In the genomic region with DNA sequence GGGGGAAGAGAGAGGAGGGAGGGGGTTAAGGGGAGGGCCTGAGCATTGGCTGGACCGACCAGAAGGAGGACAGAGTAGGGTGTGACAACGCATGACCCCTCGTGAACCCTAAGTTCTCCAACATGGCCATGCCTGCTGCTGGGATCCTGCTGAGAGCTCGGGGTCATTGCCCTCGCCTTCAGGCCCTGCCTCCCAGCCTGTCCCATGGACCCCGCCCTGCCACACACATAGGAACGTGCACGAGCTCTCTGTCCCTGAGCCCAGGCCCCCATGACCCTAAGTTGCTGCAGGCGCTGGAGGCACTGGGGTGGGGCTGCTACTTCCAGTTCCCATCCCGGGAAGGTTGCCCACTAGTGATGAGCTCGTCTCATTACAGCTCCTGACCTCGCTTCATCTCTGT, we compare ENCODE assay signal across 23 mouse cellular contexts. TPM values are rescaled to one million over a fixed set of nuclear protein-coding genes. Genes with fewer than 3 reads are reported as not detected.
A peak's percentile ranks its signal among the peaks of the same experiment; 100 is the strongest.
DNase-seq lines count a peak whose midpoint lies in the region; TF ChIP-seq lines count a peak whose summit lies in the region.
"Not testable (repeated sequence)": the region's sequence is repeated elsewhere in the genome, so short reads cannot be mapped to it uniquely, and the experiment has no call there.
"Had no signal": no experiment of that assay in that cellular context is flagged by ENCODE, and none has a peak within 500 bp of the region (broad histone marks: within the 10 kb centered on the region; RNA-seq: fewer than 3 reads in every experiment).

No protein-coding gene starts in this region.

- H3K4me1 ChIP-seq in E14TG2a.4 (replicated peaks; ENCODE audit: low read depth, low read length); ES-Bruce4 (ENCODE audit: control insufficient read depth, insufficient read depth, low read length); ES-E14 (ENCODE audit: control insufficient read depth in 2 of 2, insufficient read depth in 2 of 2, low read length in 2 of 2, poor library complexity in 1 of 2): not testable (repeated sequence)

- not testable (repeated sequence) for H3K4me3 ChIP-seq in E14TG2a.4 (replicated peaks; ENCODE audit: low read length); ES-Bruce4 (ENCODE audit: low read depth, low read length); ES-E14 (ENCODE audit: insufficient read depth in 1 of 2, low read depth in 1 of 2, low read length in 2 of 2, poor library complexity in 1 of 2, severe bottlenecking in 1 of 2)

- not testable (repeated sequence) for H3K27me3 ChIP-seq in E14TG2a.4 (ENCODE audit: insufficient read depth, low read length); ES-Bruce4 (ENCODE audit: control insufficient read depth, insufficient read depth, low read length, poor library complexity, severe bottlenecking)

- not testable (repeated sequence) for H3K9me3 ChIP-seq in E14TG2a.4 (ENCODE audit: low read length); ES-Bruce4 (replicated peaks; ENCODE audit: control insufficient read depth, insufficient read depth, low read length, poor library complexity, severe bottlenecking); ES-E14 (ENCODE audit: control insufficient read depth, insufficient read depth, low read depth, low read length)

- in situ Hi-C loops in ES-E14 (cut with MboI; ENCODE audit: low sequenced_read_pairs in 2 of 2, unreplicated experiment in 2 of 2): not testable (repeated sequence)

- not testable (repeated sequence) for H3K36me3 ChIP-seq in E14TG2a.4 (ENCODE audit: insufficient read depth, low read length); ES-Bruce4 (ENCODE audit: control insufficient read depth, insufficient read depth, low read length, poor library complexity, severe bottlenecking); ES-E14 (ENCODE audit: control insufficient read depth, insufficient read depth, low read length, poor library complexity, severe bottlenecking)

- DNase-seq in ES-CJ7 (ENCODE audit: low read depth, low spot score) (peak; percentile 89), ES-E14 (ENCODE audit: low read depth, low spot score) (peak; percentile 46), R1 (ENCODE audit: low read depth, low spot score) (peak; percentile 87), ZHBTc4 (ENCODE audit: low read depth, low spot score) (peak; percentile 90)

- TF ChIP-seq EP300 in ES-Bruce4 (IDR thresholded peaks at IDR 0.05; ENCODE audit: insufficient read depth, low read depth, low read length): peak; percentile 48; the same call in 1 of the 2 replicates

- peak; percentile 38 for TF ChIP-seq CTCF in E14TG2a.4 (conservative IDR thresholded peaks at IDR 0.05; ENCODE audit: low read length)
- not testable (repeated sequence) for TF ChIP-seq CTCF in ES-Bruce4 (IDR thresholded peaks at IDR 0.05; ENCODE audit: low read depth, low read length)

- TF ChIP-seq POLR2A in ES-Bruce4 (IDR thresholded peaks at IDR 0.05; ENCODE audit: insufficient read depth, low read length): not testable (repeated sequence)

- not testable (repeated sequence) for H3K9ac ChIP-seq in ES-Bruce4 (ENCODE audit: low read depth, poor library complexity, severe bottlenecking); ES-E14 (ENCODE audit: insufficient read depth, low read depth, low read length, poor library complexity, severe bottlenecking)

- not testable (repeated sequence) for H3K27ac ChIP-seq in ES-Bruce4 (ENCODE audit: insufficient read depth, low read length); ES-E14 (ENCODE audit: insufficient read depth, low read depth, low read length, poor library complexity, severe bottlenecking)

RNA-seq across cellular contexts. Expression of a gene that starts 48.2 kb away (rescaled TPM):
- polyA plus RNA-seq in ES-Bruce4 (2011; ENCODE audit: insufficient read depth, insufficient read length, low read depth, missing spikeins): 9.0 and 9.2 TPM in 2 replicates
- total RNA-seq in ES-E14 (2012; rRNA removed): 3.0 and 3.2 TPM in 2 replicates
- total RNA-seq: adrenal gland, adult 18-20 months; adrenal gland, adult 2 months; adrenal gland, adult 8-10 months; adrenal gland, postnatal 10 days; adrenal gland, postnatal 14 days; adrenal gland, postnatal 25 days; adrenal gland, postnatal 36 days; adrenal gland, postnatal 4 days; CH12.LX; MEL had no signal
- polyA plus RNA-seq: activated CD4-positive, CD25-positive, alpha-beta regulatory T cell, adult 4 months; adrenal gland, adult 2 months; brain, embryonic 14.5 days; C2C12; CD4-positive, CD25-positive, alpha-beta regulatory T cell, adult 4 months; cerebellum, adult 2 months; G1E; Patski had no signal

RNA-seq across cellular contexts. Expression of a gene that starts 59.8 kb away (rescaled TPM):
- 4.9 and 5.8 TPM in 2 replicates for polyA plus RNA-seq in ES-Bruce4 (2011; ENCODE audit: insufficient read depth, insufficient read length, low read depth, missing spikeins)
- total RNA-seq in ES-E14 (2012; rRNA removed): 31.1 and 46.2 TPM in 2 replicates
- total RNA-seq: adrenal gland, adult 18-20 months; adrenal gland, adult 2 months; adrenal gland, adult 8-10 months; adrenal gland, postnatal 10 days; adrenal gland, postnatal 14 days; adrenal gland, postnatal 25 days; adrenal gland, postnatal 36 days; adrenal gland, postnatal 4 days; CH12.LX; MEL had no signal
- polyA plus RNA-seq: activated CD4-positive, CD25-positive, alpha-beta regulatory T cell, adult 4 months; adrenal gland, adult 2 months; brain, embryonic 14.5 days; C2C12; CD4-positive, CD25-positive, alpha-beta regulatory T cell, adult 4 months; cerebellum, adult 2 months; G1E; Patski had no signal
